Mouse (Mus musculus) bone marrow, adult 2 months (tissue): ENCODE data around the gene 1700029I15Rik. TPM values are rescaled to one million over a fixed set of nuclear protein-coding genes. Genes with fewer than 3 reads are reported as not detected.

ENCODE experiments used
- H3K27ac ChIP-seq: fragments of 200-500 bp; 2 replicates; pipeline ENCODE4 v1.5.1; 2012; ENCODE audit warnings: low read depth, mild to moderate bottlenecking, control low read depth, inconsistent platforms, low read length; ENCODE audit not compliant: control insufficient read depth, poor library complexity, insufficient read depth
- H3K4me1 ChIP-seq: fragments of 200-500 bp; 2 replicates; pipeline ENCODE4 v1.6.1; 2011; ENCODE audit warnings: low read length; ENCODE audit not compliant: control insufficient read depth, insufficient read depth
- H3K4me3 ChIP-seq: fragments of 200-500 bp; replicated peaks from 2 replicates; pipeline ENCODE3; 2011; ENCODE audit warnings: mild to moderate bottlenecking, low read depth, low read length, control low read depth; ENCODE audit not compliant: control insufficient read depth
- CTCF ChIP-seq: fragments of 200-500 bp; IDR thresholded peaks from 2 replicates; pipeline ENCODE4 v1.5.1; 2011; ENCODE audit warnings: low read length, control low read depth; ENCODE audit not compliant: control insufficient read depth, insufficient read depth
- POLR2A ChIP-seq: fragments of 200-500 bp; IDR thresholded peaks from 2 replicates; pipeline ENCODE4 v1.6.1; 2011; ENCODE audit warnings: low read depth, mild to moderate bottlenecking, control low read depth, low read length, borderline replicate concordance; ENCODE audit not compliant: control insufficient read depth
- WGBS: fragments of 180-500 bp; shearing (Covaris S2); methylation state at CpG from one replicate; pipeline ENCODE4 v1.1.7; 2018; 5-methylcytosine and 5-hydroxymethylcytosine counted together
- polyA plus RNA-seq: library from polyadenylated mRNA; stranded (reverse); fragments of >200 nt; gene quantifications from 2 replicates; pipeline ENCODE4 v1.2.4, GENCODE M21; 2011; ENCODE audit warnings: low replicate concordance; ENCODE audit not compliant: missing spikeins, insufficient read depth, insufficient read length

The 1700029I15Rik gene
- polyA plus RNA-seq, 1 experiment = 6.7 TPM

- 86% methylated on average over 25 of the region's 25 CpGs for WGBS
- Histone ChIP-seq H3K27ac (no peak overlapping the region), H3K4me3 (no peak overlapping the region), H3K4me1 (no peaks in the 10 kb centered on the region)
- no peak for TF ChIP-seq CTCF
- no peak for TF ChIP-seq POLR2A
Measured at GRCm38 (mm10) chr2:92360186-92360823, 22.0 kb upstream of the 1700029I15Rik start.

- WGBS = 62% methylated on average over 12 of the region's 12 CpGs
- TF ChIP-seq POLR2A (no peak), CTCF (no peak)
Measured at GRCm38 (mm10) chr2:92360893-92361292, 21.4 kb upstream of the 1700029I15Rik start.

GRCm38 (mm10) chr2:92361795-92362194 is 20.5 kb upstream of the 1700029I15Rik start:
- Histone ChIP-seq H3K4me3 (no peak overlapping the region), H3K27ac (no peak overlapping the region), H3K4me1 (no peaks in the 10 kb centered on the region)
- WGBS = 87% methylated on average over 8 of the region's 8 CpGs
- TF ChIP-seq POLR2A (no peak), CTCF (no peak)

More at GRCm38 (mm10) chr2:92360893-92361292, 21.4 kb upstream of the 1700029I15Rik start:
- Histone ChIP-seq H3K27ac (no peak overlapping the region), H3K4me1 (no peaks in the 10 kb centered on the region), H3K4me3 (no peak overlapping the region)

- TF ChIP-seq POLR2A (no peak), CTCF (no peak)
- Histone ChIP-seq H3K27ac (no peak overlapping the region), H3K4me1 (no peaks in the 10 kb centered on the region), H3K4me3 (no peak overlapping the region)
- 90% methylated on average over 6 of the region's 6 CpGs for WGBS
Measured at GRCm38 (mm10) chr2:92362571-92363228, 19.6 kb upstream of the 1700029I15Rik start.

- 88% methylated on average over 4 of the region's 4 CpGs for WGBS
- H3K4me3 ChIP-seq = no peak overlapping the region
- H3K27ac ChIP-seq = no peak overlapping the region
- H3K4me1 ChIP-seq = no peaks in the 10 kb centered on the region
- TF ChIP-seq CTCF = no peak
Measured at GRCm38 (mm10) chr2:92364086-92364485, 18.3 kb upstream of the 1700029I15Rik start.

GRCm38 (mm10) chr2:92365568-92365967 is 16.8 kb upstream of the 1700029I15Rik start:
- no peak for TF ChIP-seq POLR2A
- Histone ChIP-seq H3K4me1 (no peaks in the 10 kb centered on the region), H3K27ac (no peak overlapping the region), H3K4me3 (no peak overlapping the region)
- 90% methylated on average over 10 of the region's 10 CpGs for WGBS

- no peak overlapping the region for H3K4me3 ChIP-seq
- TF ChIP-seq POLR2A (no peak), CTCF (no peak)
- 56% methylated on average over 20 of the region's 20 CpGs for WGBS
Measured at GRCm38 (mm10) chr2:92367383-92368029, 14.8 kb upstream of the 1700029I15Rik start.

GRCm38 (mm10) chr2:92370375-92370774 is 12.0 kb upstream of the 1700029I15Rik start:
- no peak overlapping the region for H3K27ac ChIP-seq
- no peak overlapping the region for H3K4me3 ChIP-seq
- TF ChIP-seq CTCF (no peak), POLR2A (no peak)
- WGBS = 19% methylated on average over 19 of the region's 19 CpGs
- no peaks in the 10 kb centered on the region for H3K4me1 ChIP-seq

More at GRCm38 (mm10) chr2:92367383-92368029, 14.8 kb upstream of the 1700029I15Rik start:
- H3K4me1 ChIP-seq = no peaks in the 10 kb centered on the region
- H3K27ac ChIP-seq = no peak overlapping the region
